Mouse (Mus musculus) C2C12 (cell line): Measurements from ENCODE around the gene Gas7. TPM values are rescaled to one million over a fixed set of nuclear protein-coding genes. Genes with fewer than 3 reads are reported as not detected.

Experiments
- H3K27me3 ChIP-seq: one replicate; pipeline ENCODE4 v1.6.1; 2011; ENCODE audit not compliant: control insufficient read depth, insufficient read depth, insufficient read length
- H3K36me3 ChIP-seq: one replicate; pipeline ENCODE4 v1.6.1; 2011; ENCODE audit not compliant: control insufficient read depth, insufficient read depth
- H3K4me3 ChIP-seq: one replicate; pipeline ENCODE4 v1.5.1; 2011; ENCODE audit warnings: mild to moderate bottlenecking, control low read depth; ENCODE audit not compliant: poor library complexity, insufficient read depth, severe bottlenecking
- H3K79me2 ChIP-seq: one replicate; pipeline ENCODE4 v1.6.1; 2011; ENCODE audit not compliant: control insufficient read depth, insufficient read depth
- H3K79me3 ChIP-seq: one replicate; pipeline ENCODE4 v1.6.1; 2011; ENCODE audit warnings: low read depth, control low read depth
- H3ac ChIP-seq: one replicate; pipeline ENCODE3; 2011; ENCODE audit warnings: low read depth; ENCODE audit not compliant: control insufficient read depth, insufficient read length
- CEBPB ChIP-seq: IDR thresholded peaks from one replicate; pipeline ENCODE4 v1.6.1; 2011; ENCODE audit warnings: low read depth, mild to moderate bottlenecking, control low read depth, moderate library complexity
- CTCF ChIP-seq: IDR thresholded peaks from one replicate; pipeline ENCODE4 v1.5.1; 2011; ENCODE audit not compliant: control insufficient read depth, insufficient read depth, insufficient read length
- FOSL1 ChIP-seq: IDR thresholded peaks from one replicate; pipeline ENCODE4 v1.8.0; 2011; ENCODE audit warnings: mild to moderate bottlenecking, low read length; ENCODE audit not compliant: poor library complexity, insufficient read depth, severe bottlenecking
- MAX ChIP-seq: IDR thresholded peaks from one replicate; pipeline ENCODE4 v1.6.1; 2011; ENCODE audit warnings: mild to moderate bottlenecking, control low read depth
- MYOD1 ChIP-seq: IDR thresholded peaks from one replicate; pipeline ENCODE4 v1.6.1; 2011; ENCODE audit warnings: low read depth; ENCODE audit not compliant: control insufficient read depth, insufficient read length
- MYOG ChIP-seq: IDR thresholded peaks from one replicate; pipeline ENCODE4 v1.6.1; 2011; ENCODE audit not compliant: control insufficient read depth, insufficient read length; ENCODE audit errors: extremely low read depth
- USF1 ChIP-seq: IDR thresholded peaks from one replicate; pipeline ENCODE4 v1.6.1; 2011; ENCODE audit warnings: low read depth, mild to moderate bottlenecking, control low read depth, moderate library complexity
- polyA plus RNA-seq: library from polyadenylated mRNA; unstranded; fragments of >200 nt; fragmentation: generic; extraction: Trizol; gene quantifications from one replicate; pipeline ENCODE4 v1.2.1, GENCODE M21; 2012; ENCODE audit warnings: missing spikeins

Gene Gas7
- polyA plus RNA-seq, 1 experiment: not detected

DNA sequence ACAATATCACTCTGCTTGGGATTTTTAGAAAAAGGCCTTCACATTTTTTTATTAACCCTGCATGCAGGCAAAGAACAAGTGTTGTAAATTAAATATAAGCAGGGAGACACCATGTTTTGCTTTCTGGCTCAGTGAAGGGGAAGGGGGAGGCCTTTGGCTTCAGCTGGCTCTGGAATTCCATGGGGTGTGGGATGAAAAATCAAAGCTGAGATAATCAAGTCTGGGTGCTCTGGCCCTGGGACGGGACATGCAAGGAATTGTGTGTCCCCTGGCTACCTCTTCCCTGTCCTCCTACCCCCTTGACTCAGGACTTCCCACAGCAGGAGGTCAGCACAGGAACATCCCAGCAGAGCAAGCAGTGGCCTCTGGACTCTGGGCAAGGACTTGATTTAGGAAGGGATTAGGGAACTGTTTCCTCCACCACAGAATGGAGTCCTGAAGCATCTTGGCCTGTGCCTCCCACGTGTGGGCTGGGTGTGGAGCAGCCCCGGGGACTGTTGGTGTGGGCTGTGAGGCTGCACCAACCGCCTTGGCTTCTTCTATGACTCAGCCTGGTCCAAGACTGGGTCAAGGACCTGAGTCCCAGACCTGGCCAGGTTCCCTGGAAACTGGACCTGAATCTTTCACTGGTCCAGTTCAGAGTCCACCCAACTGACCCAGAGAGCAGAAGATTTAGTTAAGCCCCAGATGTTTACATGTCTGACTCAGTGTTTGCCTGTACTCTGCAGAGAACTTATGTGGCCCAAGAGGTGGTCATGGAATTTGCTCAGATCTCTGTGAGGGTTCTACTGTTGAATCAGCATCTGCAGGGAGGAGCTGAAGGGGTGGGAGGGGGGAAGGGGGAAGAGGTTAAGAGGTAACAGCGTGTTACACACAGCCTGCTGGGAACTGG lies 60.0 kb downstream of the Gas7 start:
- H3ac ChIP-seq: no peak overlapping the region
- H3K79me2 ChIP-seq: no peaks in the 10 kb centered on the region

DNA sequence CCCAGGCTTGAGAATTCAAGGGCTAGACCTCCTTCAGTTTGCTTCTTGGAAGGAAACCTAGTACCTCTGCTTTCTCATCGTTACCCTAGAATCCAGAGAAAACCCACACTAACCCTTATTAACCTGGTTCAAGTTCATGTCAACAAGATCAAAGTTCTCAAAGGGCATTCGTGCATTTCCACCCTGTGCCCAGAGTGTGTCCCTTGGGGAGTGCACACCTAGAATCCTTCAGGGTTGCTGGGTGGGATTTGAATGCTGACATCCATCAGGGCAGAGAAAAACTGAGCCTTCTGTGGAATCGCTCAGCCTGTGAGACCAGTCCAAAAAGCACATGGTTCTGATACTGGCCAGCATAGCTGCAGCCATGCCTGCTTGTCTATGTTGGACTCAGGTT lies 60.7 kb downstream of the Gas7 start:
- Histone ChIP-seq H3K27me3 (no peaks in the 10 kb centered on the region), H3K36me3 (no peaks in the 10 kb centered on the region), H3ac (no peak overlapping the region), H3K79me2 (no peaks in the 10 kb centered on the region), H3K79me3 (no peaks in the 10 kb centered on the region), H3K4me3 (peak overlapping the region; percentile 11)
- TF ChIP-seq MAX (no peak), FOSL1 (no peak), MYOG (no peak), MYOD1 (no peak), CTCF (no peak), USF1 (no peak), CEBPB (no peak)

More for the DNA sequence above, 60.0 kb downstream of the Gas7 start:
- TF ChIP-seq CTCF: no peak
- no peak for TF ChIP-seq MYOG
- TF ChIP-seq MAX: no peak
- no peak for TF ChIP-seq USF1
- TF ChIP-seq FOSL1: no peak
- no peak for TF ChIP-seq CEBPB
- no peak for TF ChIP-seq MYOD1
- no peaks in the 10 kb centered on the region for H3K27me3 ChIP-seq
- H3K36me3 ChIP-seq: no peaks in the 10 kb centered on the region
- H3K4me3 ChIP-seq: no peak overlapping the region
- H3K79me3 ChIP-seq: no peaks in the 10 kb centered on the region

DNA sequence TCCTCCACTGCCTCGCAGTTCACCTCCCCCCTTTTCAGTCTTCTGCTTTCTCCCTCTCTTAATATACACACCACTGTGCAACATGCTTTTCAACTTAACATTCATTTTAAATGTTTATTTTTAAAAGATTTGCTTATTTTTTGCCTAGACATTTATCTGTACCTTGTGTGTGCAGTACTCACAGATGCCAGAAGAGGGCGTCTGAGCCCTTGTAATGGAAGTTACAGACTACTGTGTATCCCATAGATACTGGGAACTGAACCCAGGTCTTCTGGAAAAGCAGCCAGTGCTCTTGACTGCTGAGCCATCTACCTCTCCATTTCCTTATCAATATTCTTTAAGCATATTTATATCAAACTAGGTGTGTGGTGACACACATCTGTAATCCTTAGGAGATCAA lies 62.5 kb downstream of the Gas7 start:
- Histone ChIP-seq H3K36me3 (no peaks in the 10 kb centered on the region), H3K79me3 (no peaks in the 10 kb centered on the region), H3ac (no peak overlapping the region), H3K4me3 (no peak overlapping the region), H3K27me3 (no peaks in the 10 kb centered on the region), H3K79me2 (no peaks in the 10 kb centered on the region)
- TF ChIP-seq MAX (no peak), USF1 (no peak), MYOD1 (no peak)

DNA sequence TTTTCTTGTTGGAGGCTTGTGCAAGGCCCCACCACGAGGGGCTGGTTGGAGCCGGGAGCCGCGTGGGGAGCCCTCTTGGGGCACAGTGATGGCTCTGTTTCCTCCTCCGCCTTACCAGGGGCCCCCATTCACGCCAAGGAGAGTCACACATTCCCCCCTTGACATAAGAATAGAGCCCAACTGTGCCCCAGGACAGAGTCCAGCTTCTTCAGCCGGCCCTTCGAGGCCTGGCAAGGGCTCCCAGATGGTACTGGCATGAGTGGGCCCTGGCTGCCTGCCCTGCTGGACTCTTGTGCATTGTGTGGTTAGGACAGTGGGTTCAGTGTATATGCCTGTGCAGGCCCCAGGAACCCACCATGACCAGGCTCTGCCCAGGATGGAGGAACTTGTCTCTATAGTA lies 63.7 kb downstream of the Gas7 start:
- no peak overlapping the region for H3K4me3 ChIP-seq
- no peaks in the 10 kb centered on the region for H3K36me3 ChIP-seq
- H3ac ChIP-seq: no peak overlapping the region
- no peaks in the 10 kb centered on the region for H3K79me3 ChIP-seq
- no peak for TF ChIP-seq MAX
- TF ChIP-seq FOSL1: no peak
- H3K79me2 ChIP-seq: no peaks in the 10 kb centered on the region
- no peaks in the 10 kb centered on the region for H3K27me3 ChIP-seq

DNA sequence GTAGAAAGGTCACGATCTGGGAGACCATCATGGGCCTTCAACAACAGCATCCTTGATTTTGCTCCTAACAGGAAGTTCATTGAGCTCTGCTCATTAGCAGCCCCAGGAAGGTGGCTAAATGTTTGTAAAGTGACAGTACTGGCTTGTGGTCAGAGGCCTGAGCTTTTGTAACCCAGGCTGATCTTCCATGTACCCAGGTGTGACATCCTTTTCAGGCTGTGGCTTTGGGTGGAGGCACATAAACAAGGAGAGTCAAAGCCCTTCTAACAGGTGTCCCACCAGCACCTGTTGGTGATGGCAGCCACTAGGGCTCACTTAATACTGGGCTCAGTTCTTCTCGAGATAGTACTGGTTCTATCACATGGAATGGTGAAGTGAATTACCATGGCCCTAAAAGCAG lies 67.4 kb downstream of the Gas7 start:
- no peaks in the 10 kb centered on the region for H3K79me2 ChIP-seq
- H3K27me3 ChIP-seq: no peaks in the 10 kb centered on the region
- TF ChIP-seq FOSL1 (no peak), MYOD1 (no peak), MAX (no peak), USF1 (no peak), CEBPB (no peak), CTCF (no peak), MYOG (no peak)
- no peak overlapping the region for H3K4me3 ChIP-seq
- no peak overlapping the region for H3ac ChIP-seq
- H3K79me3 ChIP-seq: no peaks in the 10 kb centered on the region
- H3K36me3 ChIP-seq: no peaks in the 10 kb centered on the region

DNA sequence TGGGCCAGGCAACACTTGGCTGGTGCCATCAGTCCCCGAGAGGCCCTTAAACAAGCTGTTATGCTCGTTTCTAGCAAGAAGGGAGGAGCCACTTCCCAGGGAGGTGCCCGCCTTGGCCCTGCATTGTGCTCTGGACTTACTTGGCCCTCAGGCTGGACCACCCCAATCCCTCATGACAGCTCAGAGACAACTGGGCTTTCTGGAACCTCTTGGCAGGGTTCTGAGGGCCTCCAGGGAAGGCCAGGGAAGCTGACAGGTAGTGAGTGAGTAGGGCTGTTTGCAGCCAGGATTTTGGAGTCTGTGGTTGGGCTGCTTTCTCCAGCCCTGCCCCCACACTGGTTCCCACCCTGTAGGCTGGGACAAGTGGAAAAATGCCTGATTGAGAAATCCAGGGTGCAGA lies 68.6 kb downstream of the Gas7 start:
- Histone ChIP-seq H3K79me2 (no peaks in the 10 kb centered on the region), H3K79me3 (no peaks in the 10 kb centered on the region), H3K27me3 (no peaks in the 10 kb centered on the region), H3K36me3 (no peaks in the 10 kb centered on the region), H3K4me3 (no peak overlapping the region), H3ac (no peak overlapping the region)
- TF ChIP-seq FOSL1 (no peak), MYOG (no peak), CTCF (no peak), CEBPB (no peak), USF1 (no peak), MYOD1 (no peak), MAX (no peak)
